Mouse (Mus musculus): ENCODE data around the gene Elfn2. TPM values are rescaled to one million over a fixed set of nuclear protein-coding genes. Genes with fewer than 3 reads are reported as not detected.

Gene Elfn2
- polyA plus RNA-seq, 1 experiment: 0.07 TPM

- H3K4me2 ChIP-seq (ENCODE audit: low read depth): no peak overlapping the region
- H3K4me3 ChIP-seq: no peak overlapping the region
- H3ac ChIP-seq (ENCODE audit: control insufficient read depth, insufficient read length): no peak overlapping the region
- no peaks in the 10 kb centered on the region for H3K36me3 ChIP-seq (ENCODE audit: control insufficient read depth, insufficient read depth)
- peaks cover 80% of the 10 kb centered on the region for H3K27me3 ChIP-seq (ENCODE audit: control insufficient read depth, insufficient read depth, insufficient read length)
- no peaks in the 10 kb centered on the region for H3K79me2 ChIP-seq (ENCODE audit: control insufficient read depth, insufficient read depth)
- TF ChIP-seq POLR2AphosphoS2 (IDR thresholded peaks at IDR 0.05; ENCODE audit: insufficient read length, low read depth) (no peak), MYOG (IDR thresholded peaks at IDR 0.05; ENCODE audit: control insufficient read depth in 1 of 3, insufficient read depth in 1 of 3, insufficient read length in 2 of 3, low read depth in 2 of 3) (no peak), REST (IDR thresholded peaks at IDR 0.05; ENCODE audit: insufficient read depth, insufficient read length) (no peak), SRF (IDR thresholded peaks at IDR 0.05; ENCODE audit: control insufficient read depth, insufficient read length, low read depth) (no peak), MYOD1 (IDR thresholded peaks at IDR 0.05; ENCODE audit: control insufficient read depth in 1 of 3, insufficient read length in 2 of 3, low read depth in 2 of 3) (no peak), TCF12 (IDR thresholded peaks at IDR 0.05; ENCODE audit: insufficient read depth, poor library complexity, severe bottlenecking) (no peak), TCF3 (IDR thresholded peaks at IDR 0.05; ENCODE audit: insufficient read length, low read depth) (no peak)
Observed at GRCm38 (mm10) chr15:78670341-78670740, 48.2 kb downstream of the Elfn2 start.

GRCm38 (mm10) chr15:78669221-78669871 lies 49.2 kb downstream of the Elfn2 start:
- TF ChIP-seq TCF3 (IDR thresholded peaks at IDR 0.05; ENCODE audit: insufficient read length, low read depth) (no peak), MAX (IDR thresholded peaks at IDR 0.05; ENCODE audit: low read depth) (no peak), SRF (IDR thresholded peaks at IDR 0.05; ENCODE audit: control insufficient read depth, insufficient read length, low read depth) (no peak), MYOD1 (IDR thresholded peaks at IDR 0.05; ENCODE audit: control insufficient read depth in 1 of 3, insufficient read length in 2 of 3, low read depth in 2 of 3) (no peak), POLR2A (IDR thresholded peaks at IDR 0.05; ENCODE audit: insufficient read length, low read depth) (no peak)
- H3K4me2 ChIP-seq (ENCODE audit: low read depth): no peak overlapping the region
- no peaks in the 10 kb centered on the region for H3K36me3 ChIP-seq (ENCODE audit: control insufficient read depth, insufficient read depth)
- H3K27me3 ChIP-seq (ENCODE audit: control insufficient read depth, insufficient read depth, insufficient read length): peaks cover 88% of the 10 kb centered on the region
- H3ac ChIP-seq (ENCODE audit: control insufficient read depth, insufficient read length): no peak overlapping the region
- H3K4me3 ChIP-seq: no peak overlapping the region
- no peaks in the 10 kb centered on the region for H3K79me2 ChIP-seq (ENCODE audit: control insufficient read depth, insufficient read depth)

- TF ChIP-seq TCF3 (IDR thresholded peaks at IDR 0.05; ENCODE audit: insufficient read length, low read depth): no peak
- TF ChIP-seq MAX (IDR thresholded peaks at IDR 0.05; ENCODE audit: low read depth): no peak
- no peak for TF ChIP-seq SRF (IDR thresholded peaks at IDR 0.05; ENCODE audit: control insufficient read depth, insufficient read length, low read depth)
- no peak for TF ChIP-seq CEBPB (IDR thresholded peaks at IDR 0.05; ENCODE audit: insufficient read depth, poor library complexity, severe bottlenecking)
- TF ChIP-seq E2F4 (IDR thresholded peaks at IDR 0.05; ENCODE audit: insufficient read depth): no peak
- TF ChIP-seq REST (IDR thresholded peaks at IDR 0.05; ENCODE audit: insufficient read depth, insufficient read length): no peak
- Histone ChIP-seq H3K79me2 (ENCODE audit: control insufficient read depth, insufficient read depth) (no peaks in the 10 kb centered on the region), H3K36me3 (ENCODE audit: control insufficient read depth, insufficient read depth) (no peaks in the 10 kb centered on the region)
Observed at GRCm38 (mm10) chr15:78664268-78664667, 54.3 kb downstream of the Elfn2 start.

GRCm38 (mm10) chr15:78651169-78651568 lies 67.4 kb downstream of the Elfn2 start:
- Histone ChIP-seq H3K79me2 (ENCODE audit: control insufficient read depth, insufficient read depth) (no peaks in the 10 kb centered on the region), H3K36me3 (ENCODE audit: control insufficient read depth, insufficient read depth) (no peaks in the 10 kb centered on the region), H3K27me3 (ENCODE audit: control insufficient read depth, insufficient read depth, insufficient read length) (peaks cover 76% of the 10 kb centered on the region), H3K4me2 (ENCODE audit: low read depth) (no peak overlapping the region), H3K4me3 (no peak overlapping the region), H3ac (ENCODE audit: control insufficient read depth, insufficient read length) (no peak overlapping the region)
- TF ChIP-seq SRF (IDR thresholded peaks at IDR 0.05; ENCODE audit: control insufficient read depth, insufficient read length, low read depth) (no peak), E2F4 (IDR thresholded peaks at IDR 0.05; ENCODE audit: insufficient read depth) (no peak), MYOG (IDR thresholded peaks at IDR 0.05; ENCODE audit: control insufficient read depth in 1 of 3, insufficient read depth in 1 of 3, insufficient read length in 2 of 3, low read depth in 2 of 3) (no peak), POLR2AphosphoS2 (IDR thresholded peaks at IDR 0.05; ENCODE audit: insufficient read length, low read depth) (no peak), POLR2A (IDR thresholded peaks at IDR 0.05; ENCODE audit: insufficient read length, low read depth) (no peak), CEBPB (IDR thresholded peaks at IDR 0.05; ENCODE audit: insufficient read depth, poor library complexity, severe bottlenecking) (no peak), REST (IDR thresholded peaks at IDR 0.05; ENCODE audit: insufficient read depth, insufficient read length) (no peak), MAX (IDR thresholded peaks at IDR 0.05; ENCODE audit: low read depth) (no peak), TCF3 (IDR thresholded peaks at IDR 0.05; ENCODE audit: insufficient read length, low read depth) (no peak), USF1 (IDR thresholded peaks at IDR 0.05; ENCODE audit: low read depth) (no peak), MYOD1 (IDR thresholded peaks at IDR 0.05; ENCODE audit: control insufficient read depth in 1 of 3, insufficient read length in 2 of 3, low read depth in 2 of 3) (no peak), TCF12 (IDR thresholded peaks at IDR 0.05; ENCODE audit: insufficient read depth, poor library complexity, severe bottlenecking) (no peak)

More at GRCm38 (mm10) chr15:78664268-78664667, 54.3 kb downstream of the Elfn2 start:
- H3K4me2 ChIP-seq (ENCODE audit: low read depth): no peak overlapping the region
- peaks cover 84% of the 10 kb centered on the region for H3K27me3 ChIP-seq (ENCODE audit: control insufficient read depth, insufficient read depth, insufficient read length)
- no peak overlapping the region for H3K4me3 ChIP-seq
- no peak overlapping the region for H3ac ChIP-seq (ENCODE audit: control insufficient read depth, insufficient read length)

- Histone ChIP-seq H3K79me2 (ENCODE audit: control insufficient read depth, insufficient read depth) (no peaks in the 10 kb centered on the region), H3K4me3 (no peak overlapping the region), H3K27me3 (ENCODE audit: control insufficient read depth, insufficient read depth, insufficient read length) (peaks cover 77% of the 10 kb centered on the region), H3K36me3 (ENCODE audit: control insufficient read depth, insufficient read depth) (no peaks in the 10 kb centered on the region), H3K4me2 (ENCODE audit: low read depth) (no peak overlapping the region), H3ac (ENCODE audit: control insufficient read depth, insufficient read length) (no peak overlapping the region)
- TF ChIP-seq MAX (IDR thresholded peaks at IDR 0.05; ENCODE audit: low read depth): no peak
- TF ChIP-seq CEBPB (IDR thresholded peaks at IDR 0.05; ENCODE audit: insufficient read depth, poor library complexity, severe bottlenecking): no peak
- no peak for TF ChIP-seq REST (IDR thresholded peaks at IDR 0.05; ENCODE audit: insufficient read depth, insufficient read length)
- no peak for TF ChIP-seq TCF12 (IDR thresholded peaks at IDR 0.05; ENCODE audit: insufficient read depth, poor library complexity, severe bottlenecking)
- TF ChIP-seq MYOG (IDR thresholded peaks at IDR 0.05; ENCODE audit: control insufficient read depth in 1 of 3, insufficient read depth in 1 of 3, insufficient read length in 2 of 3, low read depth in 2 of 3): no peak
- no peak for TF ChIP-seq POLR2A (IDR thresholded peaks at IDR 0.05; ENCODE audit: insufficient read length, low read depth)
- TF ChIP-seq POLR2AphosphoS2 (IDR thresholded peaks at IDR 0.05; ENCODE audit: insufficient read length, low read depth): no peak
- TF ChIP-seq TCF3 (IDR thresholded peaks at IDR 0.05; ENCODE audit: insufficient read length, low read depth): no peak
- TF ChIP-seq E2F4 (IDR thresholded peaks at IDR 0.05; ENCODE audit: insufficient read depth): no peak
- no peak for TF ChIP-seq USF1 (IDR thresholded peaks at IDR 0.05; ENCODE audit: low read depth)
- TF ChIP-seq MYOD1 (IDR thresholded peaks at IDR 0.05; ENCODE audit: control insufficient read depth in 1 of 3, insufficient read length in 2 of 3, low read depth in 2 of 3): no peak
- TF ChIP-seq SRF (IDR thresholded peaks at IDR 0.05; ENCODE audit: control insufficient read depth, insufficient read length, low read depth): no peak
Observed at GRCm38 (mm10) chr15:78647746-78648145, 70.8 kb downstream of the Elfn2 start.
